Mouse (Mus musculus): ENCODE data around the gene Zdhhc22. TPM values are rescaled to one million over a fixed set of nuclear protein-coding genes. Genes with fewer than 3 reads are reported as not detected.
A peak's percentile ranks its signal among the peaks of the same experiment; 100 is the strongest.

Zdhhc22 gene
- polyA plus RNA-seq, 1 experiment from 2014 or later = 0.23 TPM

- H3K9me3 ChIP-seq (ENCODE audit: control insufficient read depth, low read length) = no peaks in the 10 kb centered on the region
- WGBS = 90% methylated on average over 15 of the region's 15 CpGs
- no peak overlapping the region for H3K9ac ChIP-seq (ENCODE audit: low read depth, low read length)
- no peaks in the 10 kb centered on the region for H3K27me3 ChIP-seq (replicated peaks; ENCODE audit: control insufficient read depth, insufficient read depth, low read length)
- H3K4me1 ChIP-seq (ENCODE audit: control insufficient read depth, insufficient read depth, low read length) = no peaks in the 10 kb centered on the region
- H3K4me2 ChIP-seq (ENCODE audit: low read depth, low read length) = no peak overlapping the region
- no peak for ATAC-seq
- H3K4me3 ChIP-seq (ENCODE audit: low read length) = no peak overlapping the region
- peaks cover 5% of the 10 kb centered on the region; the same call in 1 of the 2 replicates for H3K36me3 ChIP-seq (ENCODE audit: control insufficient read depth, insufficient read depth, low read length)
- H3K27ac ChIP-seq (ENCODE audit: low read length) = no peak overlapping the region
Measured at GRCm38 (mm10) chr12:86960138-86960537, 30.1 kb downstream of the Zdhhc22 start.

GRCm38 (mm10) chr12:86959661-86960060 lies 30.6 kb downstream of the Zdhhc22 start:
- Histone ChIP-seq H3K9ac (ENCODE audit: low read depth, low read length) (no peak overlapping the region), H3K9me3 (ENCODE audit: control insufficient read depth, low read length) (no peaks in the 10 kb centered on the region), H3K4me2 (ENCODE audit: low read depth, low read length) (no peak overlapping the region), H3K4me1 (ENCODE audit: control insufficient read depth, insufficient read depth, low read length) (no peaks in the 10 kb centered on the region), H3K27me3 (replicated peaks; ENCODE audit: control insufficient read depth, insufficient read depth, low read length) (no peaks in the 10 kb centered on the region), H3K36me3 (ENCODE audit: control insufficient read depth, insufficient read depth, low read length) (peaks cover 4% of the 10 kb centered on the region; the same call in 1 of the 2 replicates), H3K4me3 (ENCODE audit: low read length) (no peak overlapping the region), H3K27ac (ENCODE audit: low read length) (no peak overlapping the region)
- ATAC-seq = no peak
- WGBS = 93% methylated on average over 5 of the region's 5 CpGs

- WGBS = 89% methylated on average over 5 of the region's 5 CpGs
- no peak overlapping the region for H3K4me2 ChIP-seq (ENCODE audit: low read depth, low read length)
- H3K4me3 ChIP-seq (ENCODE audit: low read length) = no peak overlapping the region
- no peak overlapping the region for H3K9ac ChIP-seq (ENCODE audit: low read depth, low read length)
- H3K4me1 ChIP-seq (ENCODE audit: control insufficient read depth, insufficient read depth, low read length) = no peaks in the 10 kb centered on the region
- peaks cover 3% of the 10 kb centered on the region; the same call in 1 of the 2 replicates for H3K36me3 ChIP-seq (ENCODE audit: control insufficient read depth, insufficient read depth, low read length)
- H3K27me3 ChIP-seq (replicated peaks; ENCODE audit: control insufficient read depth, insufficient read depth, low read length) = no peaks in the 10 kb centered on the region
- no peak overlapping the region for H3K27ac ChIP-seq (ENCODE audit: low read length)
- no peaks in the 10 kb centered on the region for H3K9me3 ChIP-seq (ENCODE audit: control insufficient read depth, low read length)
- no peak for ATAC-seq
Measured at GRCm38 (mm10) chr12:86958558-86958957, 31.7 kb downstream of the Zdhhc22 start.

GRCm38 (mm10) chr12:86955894-86956293 lies 34.3 kb downstream of the Zdhhc22 start:
- no peak overlapping the region for H3K4me3 ChIP-seq (ENCODE audit: low read length)
- no peak overlapping the region for H3K27ac ChIP-seq (ENCODE audit: low read length)
- no peaks in the 10 kb centered on the region for H3K36me3 ChIP-seq (ENCODE audit: control insufficient read depth, insufficient read depth, low read length)
- H3K9me3 ChIP-seq (ENCODE audit: control insufficient read depth, low read length) = no peaks in the 10 kb centered on the region
- H3K9ac ChIP-seq (ENCODE audit: low read depth, low read length) = no peak overlapping the region
- WGBS = 73% methylated on average over 2 of the region's 2 CpGs
- H3K4me2 ChIP-seq (ENCODE audit: low read depth, low read length) = no peak overlapping the region
- H3K4me1 ChIP-seq (ENCODE audit: control insufficient read depth, insufficient read depth, low read length) = no peaks in the 10 kb centered on the region
- no peaks in the 10 kb centered on the region for H3K27me3 ChIP-seq (replicated peaks; ENCODE audit: control insufficient read depth, insufficient read depth, low read length)
- peak; percentile 94 for ATAC-seq

GRCm38 (mm10) chr12:86952331-86952850 lies 37.8 kb downstream of the Zdhhc22 start:
- ATAC-seq = no peak
- peaks cover 11% of the 10 kb centered on the region for H3K4me1 ChIP-seq (ENCODE audit: control insufficient read depth, insufficient read depth, low read length)
- no peak overlapping the region for H3K4me3 ChIP-seq (ENCODE audit: low read length)
- no peak overlapping the region for H3K4me2 ChIP-seq (ENCODE audit: low read depth, low read length)
- no peak overlapping the region for H3K9ac ChIP-seq (ENCODE audit: low read depth, low read length)
- 88% methylated on average over 10 of the region's 10 CpGs for WGBS
- H3K9me3 ChIP-seq (ENCODE audit: control insufficient read depth, low read length) = no peaks in the 10 kb centered on the region
- H3K27ac ChIP-seq (ENCODE audit: low read length) = no peak overlapping the region
- no peaks in the 10 kb centered on the region for H3K27me3 ChIP-seq (replicated peaks; ENCODE audit: control insufficient read depth, insufficient read depth, low read length)
- no peaks in the 10 kb centered on the region for H3K36me3 ChIP-seq (ENCODE audit: control insufficient read depth, insufficient read depth, low read length)

- ATAC-seq = no peak
- WGBS = 89% methylated on average over 3 of the region's 3 CpGs
- H3K36me3 ChIP-seq (ENCODE audit: control insufficient read depth, insufficient read depth, low read length) = no peaks in the 10 kb centered on the region
- H3K27ac ChIP-seq (ENCODE audit: low read length) = no peak overlapping the region
- no peaks in the 10 kb centered on the region for H3K9me3 ChIP-seq (ENCODE audit: control insufficient read depth, low read length)
- no peak overlapping the region for H3K4me2 ChIP-seq (ENCODE audit: low read depth, low read length)
- peaks cover 13% of the 10 kb centered on the region for H3K4me1 ChIP-seq (ENCODE audit: control insufficient read depth, insufficient read depth, low read length)
- H3K4me3 ChIP-seq (ENCODE audit: low read length) = no peak overlapping the region
- no peak overlapping the region for H3K9ac ChIP-seq (ENCODE audit: low read depth, low read length)
- H3K27me3 ChIP-seq (replicated peaks; ENCODE audit: control insufficient read depth, insufficient read depth, low read length) = no peaks in the 10 kb centered on the region
Measured at GRCm38 (mm10) chr12:86950961-86951360, 39.3 kb downstream of the Zdhhc22 start.

GRCm38 (mm10) chr12:86950161-86950960 lies 39.9 kb downstream of the Zdhhc22 start:
- H3K4me1 ChIP-seq (ENCODE audit: control insufficient read depth, insufficient read depth, low read length) = peaks cover 15% of the 10 kb centered on the region
- H3K9me3 ChIP-seq (ENCODE audit: control insufficient read depth, low read length) = no peaks in the 10 kb centered on the region
- H3K9ac ChIP-seq (ENCODE audit: low read depth, low read length) = no peak overlapping the region
- H3K36me3 ChIP-seq (ENCODE audit: control insufficient read depth, insufficient read depth, low read length) = no peaks in the 10 kb centered on the region
- H3K27ac ChIP-seq (ENCODE audit: low read length) = no peak overlapping the region
- ATAC-seq = no peak
- no peaks in the 10 kb centered on the region for H3K27me3 ChIP-seq (replicated peaks; ENCODE audit: control insufficient read depth, insufficient read depth, low read length)
- no peak overlapping the region for H3K4me3 ChIP-seq (ENCODE audit: low read length)
- H3K4me2 ChIP-seq (ENCODE audit: low read depth, low read length) = no peak overlapping the region
- 64% methylated on average over 16 of the region's 16 CpGs for WGBS

GRCm38 (mm10) chr12:86949501-86949900 lies 40.7 kb downstream of the Zdhhc22 start:
- ATAC-seq = no peak
- Histone ChIP-seq H3K27me3 (replicated peaks; ENCODE audit: control insufficient read depth, insufficient read depth, low read length) (no peaks in the 10 kb centered on the region), H3K9me3 (ENCODE audit: control insufficient read depth, low read length) (no peaks in the 10 kb centered on the region), H3K4me3 (ENCODE audit: low read length) (no peak overlapping the region), H3K4me2 (ENCODE audit: low read depth, low read length) (no peak overlapping the region), H3K4me1 (ENCODE audit: control insufficient read depth, insufficient read depth, low read length) (peaks cover 18% of the 10 kb centered on the region), H3K9ac (ENCODE audit: low read depth, low read length) (no peak overlapping the region), H3K36me3 (ENCODE audit: control insufficient read depth, insufficient read depth, low read length) (no peaks in the 10 kb centered on the region), H3K27ac (ENCODE audit: low read length) (no peak overlapping the region)
- 75% methylated on average over 9 of the region's 9 CpGs for WGBS

GRCm38 (mm10) chr12:86948627-86949026 lies 41.6 kb downstream of the Zdhhc22 start:
- Histone ChIP-seq H3K36me3 (ENCODE audit: control insufficient read depth, insufficient read depth, low read length) (no peaks in the 10 kb centered on the region), H3K4me1 (ENCODE audit: control insufficient read depth, insufficient read depth, low read length) (peaks cover 18% of the 10 kb centered on the region), H3K9me3 (ENCODE audit: control insufficient read depth, low read length) (no peaks in the 10 kb centered on the region), H3K27ac (ENCODE audit: low read length) (no peak overlapping the region), H3K4me2 (ENCODE audit: low read depth, low read length) (no peak overlapping the region), H3K4me3 (ENCODE audit: low read length) (no peak overlapping the region), H3K27me3 (replicated peaks; ENCODE audit: control insufficient read depth, insufficient read depth, low read length) (no peaks in the 10 kb centered on the region), H3K9ac (ENCODE audit: low read depth, low read length) (no peak overlapping the region)
- no peak for ATAC-seq
- WGBS = 20% methylated on average over 6 of the region's 6 CpGs

Data from intestine, embryonic 16.5 days (tissue).